Mouse (Mus musculus) forebrain, embryonic 16.5 days (tissue): Measurements from ENCODE around the gene Hdac7. TPM values are rescaled to one million over a fixed set of nuclear protein-coding genes. Genes with fewer than 3 reads are reported as not detected.

Source experiments
- ATAC-seq: fragments of 200-750 bp; cut with Nextera tagmentation; 2 replicates; pipeline ENCODE4 v1.8.0; 2017; ENCODE audit warnings: mild to moderate bottlenecking, moderate library complexity
- H3K27ac ChIP-seq: fragments of 300-500 bp; sonication (generic); 2 replicates; pipeline ENCODE4 v1.5.1; 2014; ENCODE audit warnings: low read length, control low read depth
- H3K27me3 ChIP-seq: fragments of 300-500 bp; sonication (generic); replicated peaks from 2 replicates; pipeline ENCODE4 v1.6.1; 2014; ENCODE audit warnings: low read length; ENCODE audit not compliant: control insufficient read depth, insufficient read depth
- H3K36me3 ChIP-seq: fragments of 300-500 bp; sonication (generic); 2 replicates; pipeline ENCODE4 v1.6.1; 2014; ENCODE audit not compliant: control insufficient read depth, insufficient read depth
- H3K4me1 ChIP-seq: fragments of 300-500 bp; sonication (generic); replicated peaks from 2 replicates; pipeline ENCODE4 v1.6.1; 2014; ENCODE audit warnings: low read length; ENCODE audit not compliant: control insufficient read depth, insufficient read depth
- H3K4me2 ChIP-seq: fragments of 300-500 bp; sonication (generic); 2 replicates; pipeline ENCODE4 v1.6.1; 2014; ENCODE audit warnings: mild to moderate bottlenecking, low read length, control low read depth
- H3K4me3 ChIP-seq: fragments of 300-500 bp; sonication (generic); replicated peaks from 2 replicates; pipeline ENCODE4 v1.5.1; 2014; ENCODE audit warnings: mild to moderate bottlenecking, low read length, control low read depth
- H3K9ac ChIP-seq: fragments of 300-500 bp; sonication (generic); replicated peaks from 2 replicates; pipeline ENCODE4 v1.6.1; 2014; ENCODE audit warnings: low read depth, low read length, control low read depth
- H3K9me3 ChIP-seq: fragments of 300-500 bp; sonication (generic); 2 replicates; pipeline ENCODE4 v1.6.1; 2016; ENCODE audit warnings: low read length; ENCODE audit not compliant: control insufficient read depth
- WGBS: fragments of 180-500 bp; shearing (Covaris S2); extraction: QIAGEN DNeasy Blood & Tissue Kit; methylation state at CpG from one replicate; pipeline ENCODE4 v1.1.7; 2014; 5-methylcytosine and 5-hydroxymethylcytosine counted together
- polyA plus RNA-seq: library from polyadenylated mRNA; unstranded; fragments of >200 nt; fragmentation: Nextera tagmentation; extraction: Ambion mirVana; gene quantifications from 2 replicates; pipeline ENCODE4 v1.2.1, GENCODE M21; 2015

Hdac7 gene
- polyA plus RNA-seq, 1 experiment from 2014 or later, result 31.1 TPM

GRCm38 (mm10) chr15:97825071-97825940 is 19.0 kb downstream of the Hdac7 start:
- Histone ChIP-seq H3K9ac (peak overlapping the region; percentile 40), H3K9me3 (no peaks in the 10 kb centered on the region), H3K27me3 (no peaks in the 10 kb centered on the region), H3K36me3 (no peaks in the 10 kb centered on the region), H3K4me2 (peak overlapping the region; percentile 44), H3K27ac (no peak overlapping the region), H3K4me3 (peak overlapping the region; percentile 19), H3K4me1 (peaks cover 68% of the 10 kb centered on the region)
- 10% methylated on average over 29 of the region's 29 CpGs for WGBS
- peak; percentile 42; the same call in 1 of the 2 replicates for ATAC-seq

GRCm38 (mm10) chr15:97824042-97824441 is 20.3 kb downstream of the Hdac7 start:
- H3K4me3 ChIP-seq, result no peak overlapping the region

GRCm38 (mm10) chr15:97823479-97823878 is 20.8 kb downstream of the Hdac7 start:
- H3K36me3 ChIP-seq, result no peaks in the 10 kb centered on the region
- no peak for ATAC-seq
- no peaks in the 10 kb centered on the region for H3K27me3 ChIP-seq
- no peak overlapping the region for H3K27ac ChIP-seq
- 53% methylated on average over 12 of the region's 12 CpGs for WGBS
- no peak overlapping the region for H3K4me3 ChIP-seq
- H3K9me3 ChIP-seq, result no peaks in the 10 kb centered on the region
- no peak overlapping the region for H3K4me2 ChIP-seq
- H3K4me1 ChIP-seq, result peaks cover 50% of the 10 kb centered on the region
- H3K9ac ChIP-seq, result no peak overlapping the region

More at GRCm38 (mm10) chr15:97824042-97824441, 20.3 kb downstream of the Hdac7 start:
- Histone ChIP-seq H3K9me3 (no peaks in the 10 kb centered on the region), H3K4me1 (peaks cover 55% of the 10 kb centered on the region), H3K27ac (no peak overlapping the region), H3K9ac (no peak overlapping the region), H3K36me3 (no peaks in the 10 kb centered on the region), H3K27me3 (no peaks in the 10 kb centered on the region), H3K4me2 (no peak overlapping the region)
- no peak for ATAC-seq
- 78% methylated on average over 6 of the region's 6 CpGs for WGBS

- peaks cover 44% of the 10 kb centered on the region for H3K4me1 ChIP-seq
- H3K36me3 ChIP-seq, result no peaks in the 10 kb centered on the region
- no peak overlapping the region for H3K27ac ChIP-seq
- no peak overlapping the region for H3K4me3 ChIP-seq
- WGBS, result 54% methylated on average over 10 of the region's 12 CpGs
- no peak overlapping the region for H3K4me2 ChIP-seq
- ATAC-seq, result no peak
- H3K9me3 ChIP-seq, result no peaks in the 10 kb centered on the region
- H3K27me3 ChIP-seq, result no peaks in the 10 kb centered on the region
- 0 out of 2 replicates have a peak overlapping the region, but pooled peaks have one; percentile 28 for H3K9ac ChIP-seq
These were observed 21.6 kb downstream of the Hdac7 start for GRCm38 (mm10) chr15:97822545-97823228.

GRCm38 (mm10) chr15:97821983-97822363 is 22.3 kb downstream of the Hdac7 start:
- WGBS, result 84% methylated on average over 6 of the region's 6 CpGs
- ATAC-seq, result no peak

GRCm38 (mm10) chr15:97821321-97821982 is 22.9 kb downstream of the Hdac7 start:
- Histone ChIP-seq H3K9me3 (no peaks in the 10 kb centered on the region), H3K4me3 (no peak overlapping the region), H3K36me3 (no peaks in the 10 kb centered on the region), H3K4me2 (no peak overlapping the region), H3K4me1 (peaks cover 41% of the 10 kb centered on the region), H3K27ac (no peak overlapping the region), H3K27me3 (no peaks in the 10 kb centered on the region), H3K9ac (no peak overlapping the region)
- WGBS, result 69% methylated on average over 10 of the region's 10 CpGs
- ATAC-seq, result no peak

More at GRCm38 (mm10) chr15:97821983-97822363, 22.3 kb downstream of the Hdac7 start:
- Histone ChIP-seq H3K4me1 (peaks cover 41% of the 10 kb centered on the region), H3K36me3 (no peaks in the 10 kb centered on the region), H3K27me3 (no peaks in the 10 kb centered on the region), H3K4me2 (no peak overlapping the region), H3K27ac (no peak overlapping the region), H3K9me3 (no peaks in the 10 kb centered on the region), H3K9ac (no peak overlapping the region), H3K4me3 (no peak overlapping the region)

GRCm38 (mm10) chr15:97819937-97820336 is 24.4 kb downstream of the Hdac7 start:
- Histone ChIP-seq H3K4me2 (no peak overlapping the region), H3K9me3 (no peaks in the 10 kb centered on the region), H3K4me1 (peaks cover 28% of the 10 kb centered on the region), H3K36me3 (no peaks in the 10 kb centered on the region), H3K27me3 (no peaks in the 10 kb centered on the region), H3K27ac (no peak overlapping the region), H3K4me3 (no peak overlapping the region), H3K9ac (no peak overlapping the region)
- ATAC-seq, result no peak
- WGBS, result 86% methylated on average over 9 of the region's 9 CpGs

- WGBS, result 92% methylated on average over 16 of the region's 17 CpGs
- Histone ChIP-seq H3K4me3 (no peak overlapping the region), H3K27me3 (no peaks in the 10 kb centered on the region), H3K36me3 (no peaks in the 10 kb centered on the region), H3K4me2 (no peak overlapping the region), H3K9me3 (no peaks in the 10 kb centered on the region), H3K27ac (no peak overlapping the region), H3K9ac (no peak overlapping the region), H3K4me1 (peaks cover 27% of the 10 kb centered on the region)
- ATAC-seq, result no peak
These were observed 27.9 kb downstream of the Hdac7 start for GRCm38 (mm10) chr15:97816199-97816994.
